In genomic region chr7:75744528-75744927, GRCm38 (mm10) we compare ENCODE assay signal across 24 mouse cellular contexts.
A peak's percentile ranks its signal among the peaks of the same experiment; 100 is the strongest.
DNase-seq lines count a peak whose midpoint lies in the region; ATAC-seq and TF ChIP-seq lines count a peak whose summit lies in the region.
"Had no signal": no experiment of that assay in that cellular context is flagged by ENCODE, and none has a peak within 500 bp of the region (broad histone marks: within the 10 kb centered on the region; RNA-seq: fewer than 3 reads in every experiment).

No protein-coding gene starts in this region.

- no peak overlapping the region for H3K9ac ChIP-seq in CH12.LX (ENCODE audit: insufficient read depth, low read depth)
- no peak overlapping the region for H3K9ac ChIP-seq in heart, embryonic 15.5 days
- H3K9ac ChIP-seq: forebrain, embryonic 13.5 days; hindbrain, embryonic 12.5 days; kidney, embryonic 15.5 days; liver, embryonic 13.5 days; lung, embryonic 14.5 days; midbrain, embryonic 15.5 days; neural tube, embryonic 13.5 days had no signal

- H3K36me3 ChIP-seq in CH12.LX (replicated peaks in 1 of 2; ENCODE audit: control insufficient read depth in 1 of 2, insufficient read depth in 1 of 2, low read length in 1 of 2): peaks cover 61 to 89% of the 10 kb centered on the region in 2 experiments
- H3K36me3 ChIP-seq in heart, embryonic 15.5 days: peaks cover 81% of the 10 kb centered on the region

- H3K9me3 ChIP-seq in CH12.LX (replicated peaks; ENCODE audit: low read length): no peaks in the 10 kb centered on the region
- no peaks in the 10 kb centered on the region for H3K9me3 ChIP-seq in heart, embryonic 15.5 days (replicated peaks)
- H3K9me3 ChIP-seq: forebrain, embryonic 13.5 days; hindbrain, embryonic 12.5 days; kidney, embryonic 15.5 days; liver, embryonic 13.5 days; megakaryocyte, embryonic 14.5 days; midbrain, embryonic 15.5 days; neural tube, embryonic 13.5 days had no signal

- no peaks in the 10 kb centered on the region for H3K79me2 ChIP-seq in CH12.LX (replicated peaks; ENCODE audit: control insufficient read depth, extremely low read depth, insufficient read depth, poor library complexity, severe bottlenecking)

- dilution Hi-C loops in CH12.LX (cut with MboI; ENCODE audit: extremely low pct_ligation_motif_present, extremely low pct_unique_long_range_greater_than_20kb, low sequenced_read_pairs): no loop called here

- H3K4me2 ChIP-seq in CH12.LX (ENCODE audit: insufficient read depth, low read depth, poor library complexity, severe bottlenecking): no peak overlapping the region
- H3K4me2 ChIP-seq in heart, embryonic 15.5 days: no peak overlapping the region
- H3K4me2 ChIP-seq: forebrain, embryonic 13.5 days; hindbrain, embryonic 12.5 days; kidney, embryonic 15.5 days; liver, embryonic 13.5 days; lung, embryonic 14.5 days; midbrain, embryonic 15.5 days; neural tube, embryonic 13.5 days had no signal

- no peaks in the 10 kb centered on the region for H3K27me3 ChIP-seq in CH12.LX (replicated peaks)
- no peaks in the 10 kb centered on the region for H3K27me3 ChIP-seq in heart, embryonic 15.5 days
- H3K27me3 ChIP-seq: forebrain, embryonic 13.5 days; hindbrain, embryonic 12.5 days; kidney, embryonic 15.5 days; liver, embryonic 13.5 days; megakaryocyte, embryonic 14.5 days; midbrain, embryonic 15.5 days; neural tube, embryonic 13.5 days; Patski had no signal

- H3K4me1 ChIP-seq in CH12.LX (ENCODE audit: control insufficient read depth in 1 of 2, insufficient read depth in 2 of 2): peaks cover 2 to 37% of the 10 kb centered on the region in 2 experiments; a peak in 2 of 4 replicates
- peaks cover 17% of the 10 kb centered on the region for H3K4me1 ChIP-seq in heart, embryonic 15.5 days (replicated peaks)
- H3K4me1 ChIP-seq: forebrain, embryonic 13.5 days; hindbrain, embryonic 12.5 days; kidney, embryonic 15.5 days; midbrain, embryonic 15.5 days; neural tube, embryonic 13.5 days had no signal

- no peak for TF ChIP-seq POLR2A in CH12.LX (IDR thresholded peaks at IDR 0.05; ENCODE audit: low read depth, low read length)

- WGBS in heart, embryonic 15.5 days: 74% methylated on average over 2 of the region's 2 CpGs

- no peak overlapping the region for H3K4me3 ChIP-seq in CH12.LX (replicated peaks in 1 of 3; ENCODE audit: low read depth in 2 of 3, low read length in 2 of 3, poor library complexity in 1 of 3)
- no peak overlapping the region for H3K4me3 ChIP-seq in heart, embryonic 15.5 days
- H3K4me3 ChIP-seq: forebrain, embryonic 13.5 days; heart, adult 2 months; hindbrain, embryonic 12.5 days; kidney, embryonic 15.5 days; liver, embryonic 13.5 days; megakaryocyte, embryonic 14.5 days; midbrain, embryonic 15.5 days; myocyte; neural tube, embryonic 13.5 days had no signal

- TF ChIP-seq RAD21 in CH12.LX (IDR thresholded peaks at IDR 0.05; ENCODE audit: low read depth, low read length): no peak

- in situ Hi-C loops in CH12.LX (cut with MboI; ENCODE audit: low pct_ligation_motif_present, low pct_unique_long_range_greater_than_20kb, low sequenced_read_pairs): loop anchor here (5.0 to 25.0 kb wide), 3 partner anchors 88 to 607 kb away; no protein-coding TSS in a partner anchor

- intact Hi-C loops in heart, postnatal 10 days (cut with DNase I): loop anchor here (5.0 to 10.0 kb wide), 2 partner anchors 372 to 610 kb away; no protein-coding TSS in a partner anchor

- H3K27ac ChIP-seq in CH12.LX (ENCODE audit: insufficient read depth, low read depth): peak overlapping the region; percentile 29; the same call in 1 of the 2 replicates
- H3K27ac ChIP-seq in heart, embryonic 15.5 days: peak overlapping the region; percentile 25
- H3K27ac ChIP-seq: forebrain, embryonic 13.5 days; heart, adult 2 months; hindbrain, embryonic 12.5 days; kidney, embryonic 15.5 days; liver, embryonic 13.5 days; midbrain, embryonic 15.5 days; neural tube, embryonic 13.5 days had no signal

- DNase-seq in adrenal gland, postnatal 14 days: peak; percentile 28
- no peak for DNase-seq in adrenal gland, adult 2 months
- DNase-seq in heart, adult 9 months (ENCODE audit: low spot score in 2 of 2): peak; percentile 27 to 29
- no peak for DNase-seq in heart, postnatal 10 days
- no peak for DNase-seq in CH12.LX (ENCODE audit: extremely low read depth)
- no peak for DNase-seq in thymus, postnatal 25 days
- DNase-seq: cerebellum, adult 9-10 months; kidney, adult 11 months; liver, embryonic 13.5 days; lung, embryonic 14.5 days; retina, postnatal 1 day; right cerebral cortex, postnatal 4 days; thymus, adult 18-20 months; thymus, postnatal 4 days had no signal

- no peak for ATAC-seq in heart, embryonic 15.5 days (replicated peaks; ENCODE audit: insufficient number of reproducible peaks, insufficient read depth, low FRiP score, low read depth)
- ATAC-seq: forebrain, embryonic 13.5 days; midbrain, embryonic 15.5 days; Patski had no signal

- TF ChIP-seq EP300 in CH12.LX (IDR thresholded peaks at IDR 0.05; ENCODE audit: low read length): no peak

- TF ChIP-seq CTCF in CH12.LX (conservative IDR thresholded peaks at IDR 0.05 in 1 of 2, IDR thresholded peaks at IDR 0.05 in 1 of 2; ENCODE audit: low read depth in 2 of 2, low read length in 2 of 2): no peak

TF ChIP-seq in CH12.LX, 34 proteins besides CTCF, POLR2A, EP300 and RAD21:
- TF ChIP-seq UBTF (IDR thresholded peaks at IDR 0.05; ENCODE audit: low read depth, low read length) (0 out of 2 replicates have a peak, but pooled peaks have one; percentile 39), USF1 (IDR thresholded peaks at IDR 0.05; ENCODE audit: low read depth, low read length) (no peak)

Comparison
In these comparisons a context has a peak if more than half of its experiments do, and no peak if none do; other contexts are left out.
1. DNase-seq: peak in adrenal gland, postnatal 14 days (single experiment) and heart, adult 9 months (2 of 2); none in adrenal gland, adult 2 months (single experiment), heart, postnatal 10 days (0 of 2), CH12.LX (single experiment) and thymus, postnatal 25 days (single experiment).